Mouse (Mus musculus) liver, embryonic 16.5 days (tissue): ENCODE data around the gene P2rx1. TPM values are rescaled to one million over a fixed set of nuclear protein-coding genes. Genes with fewer than 3 reads are reported as not detected.

Experiments used
- ATAC-seq: fragments of 200-750 bp; cut with Nextera tagmentation; 2 replicates; pipeline ENCODE4 v1.8.0; 2017; ENCODE audit warnings: low read depth, mild to moderate bottlenecking, moderate number of reproducible peaks, moderate library complexity
- H3K27ac ChIP-seq: fragments of 300-500 bp; sonication (generic); 2 replicates; pipeline ENCODE4 v1.5.1; 2014; ENCODE audit warnings: mild to moderate bottlenecking, low read length
- H3K27me3 ChIP-seq: fragments of 300-500 bp; sonication (generic); 2 replicates; pipeline ENCODE4 v1.6.1; 2014; ENCODE audit warnings: low read depth, low read length, mixed read lengths; ENCODE audit not compliant: control insufficient read depth, insufficient read depth
- H3K36me3 ChIP-seq: fragments of 300-500 bp; sonication (generic); 2 replicates; pipeline ENCODE4 v1.6.1; 2014; ENCODE audit warnings: mild to moderate bottlenecking; ENCODE audit not compliant: control insufficient read depth, insufficient read depth
- H3K4me1 ChIP-seq: fragments of 300-500 bp; sonication (generic); 2 replicates; pipeline ENCODE4 v1.6.1; 2014; ENCODE audit warnings: low read depth, low read length, mixed read lengths; ENCODE audit not compliant: control insufficient read depth
- H3K4me2 ChIP-seq: fragments of 300-500 bp; sonication (generic); 2 replicates; pipeline ENCODE4 v1.6.1; 2014; ENCODE audit warnings: low read depth, low read length, mixed read lengths
- H3K4me3 ChIP-seq: fragments of 300-500 bp; sonication (generic); 2 replicates; pipeline ENCODE4 v1.5.1; 2014; ENCODE audit warnings: low read depth, mild to moderate bottlenecking, low read length
- H3K9ac ChIP-seq: fragments of 300-500 bp; sonication (generic); 2 replicates; pipeline ENCODE4 v1.6.1; 2014; ENCODE audit warnings: low read depth, low read length
- H3K9me3 ChIP-seq: fragments of 300-500 bp; sonication (generic); replicated peaks from 2 replicates; pipeline ENCODE4 v1.6.1; 2016; ENCODE audit warnings: low read length; ENCODE audit not compliant: control insufficient read depth
- WGBS: fragments of 180-500 bp; shearing (Covaris S2); extraction: QIAGEN DNeasy Blood & Tissue Kit; methylation state at CpG from one replicate; pipeline ENCODE4 v1.1.7; 2014; ENCODE audit not compliant: insufficient replicate concordance; 5-methylcytosine and 5-hydroxymethylcytosine counted together
- polyA plus RNA-seq: library from polyadenylated mRNA; unstranded; fragments of >200 nt; fragmentation: Nextera tagmentation; extraction: Ambion mirVana; gene quantifications from 2 replicates; pipeline ENCODE4 v1.2.1, GENCODE M21; 2015

P2rx1 gene
- polyA plus RNA-seq, 1 experiment from 2014 or later, result 6.6 TPM

GRCm38 (mm10) chr11:72982516-72982915 is 16.4 kb upstream of the P2rx1 start:
- Histone ChIP-seq H3K27ac (no peak overlapping the region), H3K4me2 (no peak overlapping the region), H3K9me3 (no peaks in the 10 kb centered on the region), H3K36me3 (no peaks in the 10 kb centered on the region), H3K27me3 (no peaks in the 10 kb centered on the region), H3K4me3 (no peak overlapping the region), H3K9ac (no peak overlapping the region), H3K4me1 (no peaks in the 10 kb centered on the region; the same call in 1 of the 2 replicates)
- 69% methylated on average over 9 of the region's 9 CpGs for WGBS
- ATAC-seq, result no peak

- no peak for ATAC-seq
- WGBS, result 41% methylated on average over 5 of the region's 5 CpGs
- Histone ChIP-seq H3K4me1 (no peaks in the 10 kb centered on the region; the same call in 1 of the 2 replicates), H3K27me3 (no peaks in the 10 kb centered on the region), H3K4me3 (no peak overlapping the region), H3K4me2 (no peak overlapping the region), H3K9me3 (no peaks in the 10 kb centered on the region), H3K36me3 (no peaks in the 10 kb centered on the region), H3K9ac (no peak overlapping the region), H3K27ac (no peak overlapping the region)
Measured at GRCm38 (mm10) chr11:72983283-72983682, 15.6 kb upstream of the P2rx1 start.

DNA sequence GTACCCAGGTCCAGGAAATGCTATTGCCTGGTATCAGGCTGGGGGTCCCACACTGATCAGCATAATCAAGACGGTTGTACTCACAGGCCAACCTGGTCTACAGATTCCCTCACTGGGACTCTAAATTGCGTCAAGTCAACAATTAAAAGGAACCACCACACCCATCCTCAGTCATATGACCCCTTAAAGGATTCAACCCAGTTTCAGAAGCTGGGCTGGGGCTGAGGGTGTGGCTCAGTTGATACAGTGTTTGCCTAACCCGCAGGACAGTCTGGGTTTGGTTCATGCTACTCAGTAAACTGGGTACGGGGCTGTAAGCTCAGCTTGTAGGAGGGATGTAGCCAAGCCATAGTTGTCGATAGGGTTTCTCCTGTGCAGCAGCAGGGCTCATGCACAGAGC is 12.2 kb upstream of the P2rx1 start:
- Histone ChIP-seq H3K36me3 (no peaks in the 10 kb centered on the region), H3K4me1 (no peaks in the 10 kb centered on the region; the same call in 1 of the 2 replicates), H3K9me3 (no peaks in the 10 kb centered on the region), H3K27me3 (no peaks in the 10 kb centered on the region), H3K27ac (no peak overlapping the region), H3K9ac (no peak overlapping the region), H3K4me2 (no peak overlapping the region), H3K4me3 (no peak overlapping the region)
- WGBS, result 41% methylated on average over 5 of the region's 5 CpGs
- no peak for ATAC-seq

DNA sequence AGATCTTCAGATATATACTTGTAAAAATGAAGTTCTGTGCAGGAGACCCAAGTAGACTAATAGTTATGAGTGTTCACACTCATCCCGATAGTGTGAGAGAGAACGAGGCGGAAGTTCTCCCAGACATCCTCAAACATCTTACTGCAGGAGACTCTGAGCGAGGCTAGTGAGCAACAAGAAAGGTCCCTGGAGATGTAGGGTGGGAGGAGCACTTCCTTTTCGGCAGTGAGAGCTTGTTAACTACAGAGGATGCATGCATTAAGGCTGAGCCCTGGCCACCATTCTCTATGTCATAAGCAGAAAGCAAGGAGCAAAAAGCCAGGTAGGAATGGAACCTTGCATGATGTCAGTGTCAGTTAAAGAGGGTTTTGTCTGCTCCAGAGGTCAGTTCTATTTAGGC is 11.7 kb upstream of the P2rx1 start:
- H3K9ac ChIP-seq, result no peak overlapping the region
- ATAC-seq, result no peak
- no peak overlapping the region for H3K27ac ChIP-seq
- H3K4me1 ChIP-seq, result no peaks in the 10 kb centered on the region; the same call in 1 of the 2 replicates
- H3K4me3 ChIP-seq, result no peak overlapping the region
- no peak overlapping the region for H3K4me2 ChIP-seq
- no peaks in the 10 kb centered on the region for H3K27me3 ChIP-seq
- H3K36me3 ChIP-seq, result no peaks in the 10 kb centered on the region
- no peaks in the 10 kb centered on the region for H3K9me3 ChIP-seq
- 43% methylated on average over 5 of the region's 5 CpGs for WGBS

- no peaks in the 10 kb centered on the region; the same call in 1 of the 2 replicates for H3K4me1 ChIP-seq
- no peaks in the 10 kb centered on the region for H3K9me3 ChIP-seq
- H3K27ac ChIP-seq, result no peak overlapping the region
- no peaks in the 10 kb centered on the region for H3K27me3 ChIP-seq
- H3K36me3 ChIP-seq, result no peaks in the 10 kb centered on the region
- no peak for ATAC-seq
- no peak overlapping the region for H3K4me2 ChIP-seq
- WGBS, result 12% methylated on average over 5 of the region's 5 CpGs
- no peak overlapping the region for H3K9ac ChIP-seq
- no peak overlapping the region for H3K4me3 ChIP-seq
Measured at GRCm38 (mm10) chr11:72987807-72988206, 11.1 kb upstream of the P2rx1 start.

DNA sequence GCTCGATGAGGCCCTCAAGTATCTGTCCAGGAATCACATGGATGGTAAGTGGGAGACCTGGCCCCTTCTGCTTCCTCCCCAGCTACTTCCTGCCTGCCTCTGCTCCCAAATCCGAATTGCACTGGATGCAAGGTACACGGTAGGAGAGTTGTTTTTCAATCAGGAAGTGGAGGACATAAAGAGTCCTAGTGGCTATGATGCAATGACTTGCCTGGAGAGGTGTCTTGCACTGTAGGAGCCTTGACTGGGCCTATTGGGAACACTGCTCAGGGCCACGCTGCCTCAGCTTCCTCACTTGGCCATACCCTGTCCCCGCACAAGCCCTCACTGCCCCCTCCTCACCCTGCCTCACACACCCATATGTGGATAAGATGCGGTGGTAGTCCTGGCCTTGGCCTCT is 9.9 kb upstream of the P2rx1 start:
- Histone ChIP-seq H3K9me3 (no peaks in the 10 kb centered on the region), H3K27ac (no peak overlapping the region), H3K27me3 (no peaks in the 10 kb centered on the region), H3K4me3 (no peak overlapping the region), H3K36me3 (no peaks in the 10 kb centered on the region), H3K9ac (no peak overlapping the region), H3K4me2 (no peak overlapping the region), H3K4me1 (no peaks in the 10 kb centered on the region; the same call in 1 of the 2 replicates)
- ATAC-seq, result no peak
- WGBS, result 54% methylated on average over 6 of the region's 6 CpGs

GRCm38 (mm10) chr11:72990688-72991087 is 8.2 kb upstream of the P2rx1 start:
- 59% methylated on average over 9 of the region's 9 CpGs for WGBS
- no peak for ATAC-seq
- no peaks in the 10 kb centered on the region for H3K9me3 ChIP-seq
- H3K4me3 ChIP-seq, result no peak overlapping the region
- H3K4me1 ChIP-seq, result no peaks in the 10 kb centered on the region; the same call in 1 of the 2 replicates
- no peaks in the 10 kb centered on the region for H3K27me3 ChIP-seq
- no peaks in the 10 kb centered on the region for H3K36me3 ChIP-seq
- no peak overlapping the region for H3K27ac ChIP-seq
- H3K9ac ChIP-seq, result no peak overlapping the region
- no peak overlapping the region for H3K4me2 ChIP-seq

- no peak overlapping the region for H3K4me2 ChIP-seq
- no peaks in the 10 kb centered on the region; the same call in 1 of the 2 replicates for H3K4me1 ChIP-seq
- no peak overlapping the region for H3K4me3 ChIP-seq
- no peak overlapping the region for H3K9ac ChIP-seq
- ATAC-seq, result no peak
- no peaks in the 10 kb centered on the region for H3K27me3 ChIP-seq
- H3K9me3 ChIP-seq, result no peaks in the 10 kb centered on the region
- H3K27ac ChIP-seq, result no peak overlapping the region
- 63% methylated on average over 9 of the region's 9 CpGs for WGBS
- no peaks in the 10 kb centered on the region for H3K36me3 ChIP-seq
Measured at GRCm38 (mm10) chr11:72991961-72992360, 6.9 kb upstream of the P2rx1 start.

DNA sequence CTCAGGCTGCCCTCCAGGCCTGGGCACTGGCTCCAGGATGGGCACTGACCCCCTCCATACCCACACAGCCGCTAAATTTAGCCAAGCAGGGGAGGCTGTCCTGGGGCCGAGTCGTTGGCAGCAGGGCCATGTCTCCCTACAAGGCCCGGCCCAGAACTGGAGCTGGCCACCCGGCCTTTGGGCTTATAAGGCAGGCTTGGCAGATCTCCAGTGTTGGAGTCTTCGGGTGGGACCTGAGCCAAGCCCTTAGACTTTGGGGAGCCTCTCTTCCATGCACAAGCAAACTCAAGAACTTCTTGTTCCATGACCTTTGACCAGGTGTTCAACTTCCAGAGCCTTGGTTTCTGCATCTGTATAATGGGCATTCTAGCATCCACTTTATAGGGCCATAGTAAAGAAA is 2.6 kb upstream of the P2rx1 start:
- H3K4me3 ChIP-seq, result no peak overlapping the region
- no peaks in the 10 kb centered on the region for H3K36me3 ChIP-seq
- H3K27ac ChIP-seq, result no peak overlapping the region
- no peak overlapping the region for H3K9ac ChIP-seq
- no peaks in the 10 kb centered on the region for H3K27me3 ChIP-seq
- no peak overlapping the region for H3K4me2 ChIP-seq
- H3K4me1 ChIP-seq, result peaks cover 3% of the 10 kb centered on the region
- H3K9me3 ChIP-seq, result no peaks in the 10 kb centered on the region
- no peak for ATAC-seq
- WGBS, result 64% methylated on average over 6 of the region's 6 CpGs
